Mouse (Mus musculus): Measurements from ENCODE around the gene Irf7.

Gene Irf7

GRCm38 (mm10) chr7:141219558-141220099, 46.7 kb downstream of the Irf7 start:
- DNase-seq: no peak

- DNase-seq: no peak
Measured at GRCm38 (mm10) chr7:141218557-141219133, 47.6 kb downstream of the Irf7 start.

DNA sequence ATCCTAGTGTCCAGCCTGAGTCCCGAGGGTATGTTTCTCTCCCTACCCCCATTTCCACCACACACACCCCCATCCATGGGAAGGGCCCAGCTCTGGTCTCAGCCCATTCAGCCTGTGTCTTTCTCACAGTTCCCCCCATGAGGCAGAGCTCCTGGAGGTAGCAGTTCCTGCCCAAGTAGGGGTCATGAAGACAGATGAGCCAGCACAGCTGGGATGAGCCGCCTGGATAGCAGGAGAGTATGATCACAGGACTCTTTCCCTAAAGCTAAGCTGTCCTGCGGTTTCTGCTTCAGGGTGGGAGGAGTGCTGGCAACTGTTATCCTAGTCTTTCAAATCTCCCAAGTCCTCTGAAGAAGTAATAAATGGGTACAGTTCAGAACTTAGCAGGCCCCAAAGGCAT, 48.1 kb downstream of the Irf7 start:
- DNase-seq: no peak

GRCm38 (mm10) chr7:141217343-141218013, 48.8 kb downstream of the Irf7 start:
- DNase-seq: no peak

DNA sequence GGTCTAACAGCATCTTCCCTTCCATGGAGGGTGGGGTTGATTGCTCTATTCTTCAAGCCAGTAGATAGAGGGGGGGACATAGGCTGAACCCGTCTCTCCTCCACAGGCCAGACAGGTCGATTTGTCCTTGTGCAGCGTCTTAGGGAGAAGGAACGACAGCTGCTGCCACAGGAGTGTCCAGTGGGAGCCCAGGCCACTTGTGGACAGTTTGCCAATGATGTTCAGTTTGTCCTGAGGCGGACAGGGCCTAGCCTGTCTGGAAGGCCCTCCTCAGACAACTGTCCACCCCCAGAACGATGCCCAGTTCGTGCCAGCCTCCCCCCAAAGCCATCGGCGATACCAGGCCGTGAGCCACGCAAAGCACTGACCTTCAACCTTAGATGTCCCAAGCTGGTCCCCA, 49.4 kb downstream of the Irf7 start:
- no peak for DNase-seq

- DNase-seq: peak; percentile 61
Measured at GRCm38 (mm10) chr7:141215880-141216733, 50.2 kb downstream of the Irf7 start.

- DNase-seq: peak; percentile 98 to 99
Measured at GRCm38 (mm10) chr7:141215101-141215879, 51.0 kb downstream of the Irf7 start, which contains the start of gene Rassf7. Rassf7 (plus strand) TSS chr7:141215860.

- no peak for DNase-seq
Measured at GRCm38 (mm10) chr7:141214310-141214709, 52.0 kb downstream of the Irf7 start.

- no peak for DNase-seq
Measured at GRCm38 (mm10) chr7:141213605-141214235, 52.6 kb downstream of the Irf7 start, which contains the start of gene Lmntd2. Lmntd2 (minus strand) TSS chr7:141214080.

GRCm38 (mm10) chr7:141213133-141213532, 53.1 kb downstream of the Irf7 start:
- no peak for DNase-seq

Data from B cell, adult 2 months (primary cell).